Mouse (Mus musculus) ES-Bruce4 (cell line): Measurements from ENCODE around the gene Etfb.

Experiments used
- CTCF ChIP-seq: IDR thresholded peaks from one replicate; pipeline ENCODE4 v1.8.1; 2011; ENCODE audit warnings: low read depth, low read length
- EP300 ChIP-seq: IDR thresholded peaks from 2 replicates; pipeline ENCODE4 v1.6.1; 2011; ENCODE audit warnings: low read depth, low read length; ENCODE audit not compliant: insufficient read depth

DNA sequence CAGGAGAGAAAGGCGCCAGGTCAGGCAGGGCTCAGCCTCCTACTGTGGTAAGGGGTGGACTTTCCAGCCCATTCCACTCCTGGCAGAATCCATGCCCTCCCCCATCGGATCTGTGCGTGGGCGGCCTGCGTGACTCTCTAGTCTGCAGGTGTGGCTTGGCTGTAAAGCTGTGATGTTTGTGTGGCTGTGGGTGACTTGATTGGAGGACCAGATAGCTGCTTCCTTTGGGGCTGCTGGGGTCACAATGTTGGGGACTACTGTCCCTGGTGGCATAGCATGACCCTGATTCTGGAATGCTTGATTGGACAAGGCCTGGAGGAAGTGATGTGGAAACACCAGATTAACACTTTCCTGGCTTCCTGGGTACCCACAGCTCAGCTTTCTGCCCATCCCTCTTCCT lies 44.8 kb downstream of the Etfb start:
- TF ChIP-seq EP300 (no peak), CTCF (no peak)
